Mouse (Mus musculus) left cerebral cortex, postnatal 14 days (tissue): ENCODE results near the gene Pet100. TPM values are rescaled to one million over a fixed set of nuclear protein-coding genes. Genes with fewer than 3 reads are reported as not detected.

Experiments
- DNase-seq, 2 experiments: peaks; one replicate each; pipeline ENCODE4 v3.0.0; 2021 to 2022; ENCODE audit warnings: low spot score in 2 of 2, mixed read lengths in 1 of 2
- intact Hi-C: fragments of 180-260 bp; cut with DNase I; formaldehyde crosslinking; loops from one replicate; pipeline ENCODE4 v1.15.1; 2025
- total RNA-seq, 2 experiments: library from RNA; stranded (reverse); gene quantifications; 2 replicates each; pipeline ENCODE4 v1.2.3; 2021

Gene Pet100
- total RNA-seq, 2 experiments from 2014 or later: 88.1 to 92.9 TPM

GRCm38 (mm10) chr8:3609046-3609815 lies 12.1 kb upstream of the Pet100 start:
- DNase-seq: no peak
- intact Hi-C loops: no loop called here

GRCm38 (mm10) chr8:3609816-3610150 lies 11.6 kb upstream of the Pet100 start:
- intact Hi-C loops: no loop called here

GRCm38 (mm10) chr8:3622119-3622518 lies 771 bp downstream of the Pet100 start:
- intact Hi-C loops: no loop called here

More at GRCm38 (mm10) chr8:3609816-3610150, 11.6 kb upstream of the Pet100 start:
- no peak for DNase-seq

GRCm38 (mm10) chr8:3625445-3625844 lies 4.1 kb downstream of the Pet100 start, which contains the start of gene Pcp2:
Gene Pcp2, minus strand, starts transcription at chr8:3625545.
- intact Hi-C loops: no loop called here

More at GRCm38 (mm10) chr8:3622119-3622518, 771 bp downstream of the Pet100 start:
- DNase-seq: no peak

GRCm38 (mm10) chr8:3626971-3627370 lies 5.6 kb downstream of the Pet100 start:
- DNase-seq: no peak
- intact Hi-C loops: no loop called here

More at GRCm38 (mm10) chr8:3625445-3625844, 4.1 kb downstream of the Pet100 start, which contains the start of gene Pcp2:
- DNase-seq: no peak

- DNase-seq: peak; percentile 55 to 61
- intact Hi-C loops: no loop called here
Measured at GRCm38 (mm10) chr8:3628014-3628413, 6.7 kb downstream of the Pet100 start.

- DNase-seq: peak; percentile 65 to 85
- intact Hi-C loops: no loop called here
Measured at GRCm38 (mm10) chr8:3630647-3631477, 9.5 kb downstream of the Pet100 start, which contains the start of gene Stxbp2. Gene Stxbp2, plus strand, starts transcription at chr8:3630955.

- intact Hi-C loops: no loop called here
- DNase-seq: no peak
Measured at GRCm38 (mm10) chr8:3631478-3631875, 10.1 kb downstream of the Pet100 start.

GRCm38 (mm10) chr8:3645804-3646203 lies 24.5 kb downstream of the Pet100 start:
- intact Hi-C loops: no loop called here
- DNase-seq: peak in 1 of 2 experiments; percentile 33

- intact Hi-C loops: no loop called here
- DNase-seq: no peak
Measured at GRCm38 (mm10) chr8:3646824-3647531, 25.6 kb downstream of the Pet100 start.

GRCm38 (mm10) chr8:3647561-3647960 lies 26.2 kb downstream of the Pet100 start:
- DNase-seq: no peak

GRCm38 (mm10) chr8:3648268-3648667 lies 26.9 kb downstream of the Pet100 start:
- intact Hi-C loops: no loop called here

More at GRCm38 (mm10) chr8:3647561-3647960, 26.2 kb downstream of the Pet100 start:
- intact Hi-C loops: no loop called here

GRCm38 (mm10) chr8:3648990-3649389 lies 27.6 kb downstream of the Pet100 start:
- intact Hi-C loops: no loop called here
- no peak for DNase-seq

More at GRCm38 (mm10) chr8:3648268-3648667, 26.9 kb downstream of the Pet100 start:
- DNase-seq: no peak

GRCm38 (mm10) chr8:3652845-3653244 lies 31.5 kb downstream of the Pet100 start:
- intact Hi-C loops: no loop called here
- no peak for DNase-seq

- no peak for DNase-seq
- intact Hi-C loops: no loop called here
Measured at GRCm38 (mm10) chr8:3654726-3655508, 33.6 kb downstream of the Pet100 start.

- intact Hi-C loops: no loop called here
- DNase-seq: no peak
Measured at GRCm38 (mm10) chr8:3655526-3655925, 34.2 kb downstream of the Pet100 start, which contains the start of gene Retn. Gene Retn, plus strand, starts transcription at chr8:3655770.

GRCm38 (mm10) chr8:3656725-3657381 lies 35.5 kb downstream of the Pet100 start:
- peak; percentile 49 to 66 for DNase-seq
- intact Hi-C loops: no loop called here

GRCm38 (mm10) chr8:3660889-3661288 lies 39.5 kb downstream of the Pet100 start:
- DNase-seq: no peak
- intact Hi-C loops: no loop called here
